ENCODE assay signal across 7 mouse cellular contexts in the genomic region with DNA sequence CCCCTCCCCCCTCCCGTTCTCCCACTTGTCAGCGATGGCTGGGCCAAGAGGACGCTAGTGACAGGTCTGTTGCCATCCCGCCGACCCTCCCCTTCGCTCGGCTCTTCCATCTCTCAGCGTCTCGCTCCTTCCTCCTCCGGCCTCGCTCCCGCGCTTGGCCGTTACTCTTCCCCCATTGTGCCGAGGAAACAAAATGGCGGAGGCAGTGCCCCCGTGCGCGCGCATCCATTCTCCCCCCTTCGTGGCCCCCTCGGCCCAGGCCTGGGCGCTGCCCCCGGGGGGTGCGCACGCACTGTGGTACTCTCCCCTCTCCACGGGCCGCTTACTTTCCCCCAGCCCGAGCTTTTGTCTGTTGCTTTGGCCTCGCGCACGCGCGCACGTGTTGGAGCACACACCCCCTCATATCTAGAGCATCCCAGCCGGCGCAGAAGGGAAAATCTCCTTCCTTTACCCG. TPM values are rescaled to one million over a fixed set of nuclear protein-coding genes. Genes with fewer than 3 reads are reported as not detected.
DNase-seq lines count a peak whose midpoint lies in the region; ATAC-seq and TF ChIP-seq lines count a peak whose summit lies in the region.

No protein-coding gene starts in this region.

- peak overlapping the region; percentile 70 for H3K9ac ChIP-seq in intestine, postnatal 0 days (ENCODE audit: low read depth, low read length)
- peak overlapping the region; percentile 91 for H3K9ac ChIP-seq in midbrain, embryonic 12.5 days (replicated peaks)

- peak overlapping the region; percentile 78 for H3K4me3 ChIP-seq in intestine, postnatal 0 days (ENCODE audit: low read depth, low read length)
- H3K4me3 ChIP-seq in limb, embryonic 10.5 days: peak overlapping the region; percentile 90
- peak overlapping the region; percentile 95 for H3K4me3 ChIP-seq in midbrain, embryonic 12.5 days
- H3K4me3 ChIP-seq in small intestine, adult 2 months (ENCODE audit: low read depth, low read length): peak overlapping the region; percentile 71

- DNase-seq in adrenal gland, adult 2 months: peak; percentile 80
- DNase-seq in embryo, embryonic 11 days: peak; percentile 90
- DNase-seq in gastrocnemius, postnatal 36 days: peak; percentile 37 to 53
- DNase-seq in limb, embryonic 10.5 days (ENCODE audit: low spot score): peak; percentile 92

- intact Hi-C loops in gastrocnemius, postnatal 36 days (cut with DNase I): loop anchor here (5.0 kb wide), 1 partner anchor 99 kb away; no protein-coding TSS in a partner anchor

- H3K4me1 ChIP-seq in intestine, postnatal 0 days (replicated peaks; ENCODE audit: control insufficient read depth, insufficient read depth, low read length): no peaks in the 10 kb centered on the region
- H3K4me1 ChIP-seq in limb, embryonic 10.5 days: peaks cover 9% of the 10 kb centered on the region
- peaks cover 24% of the 10 kb centered on the region for H3K4me1 ChIP-seq in midbrain, embryonic 12.5 days
- H3K4me1 ChIP-seq in small intestine, adult 2 months (ENCODE audit: control insufficient read depth, insufficient read depth, insufficient read length, low read length): peaks cover 3% of the 10 kb centered on the region

- H3K27ac ChIP-seq in intestine, postnatal 0 days (ENCODE audit: low read depth, low read length): peak overlapping the region; percentile 54
- H3K27ac ChIP-seq in limb, embryonic 10.5 days: peak overlapping the region; percentile 98
- H3K27ac ChIP-seq in midbrain, embryonic 12.5 days (replicated peaks): peak overlapping the region; percentile 87
- H3K27ac ChIP-seq in small intestine, adult 2 months (ENCODE audit: insufficient read depth, low read depth, low read length): peak overlapping the region; percentile 8; the same call in 1 of the 2 replicates

- H3K36me3 ChIP-seq in intestine, postnatal 0 days (ENCODE audit: control insufficient read depth, insufficient read depth): no peaks in the 10 kb centered on the region
- peaks cover 37% of the 10 kb centered on the region for H3K36me3 ChIP-seq in limb, embryonic 10.5 days
- peaks cover 15% of the 10 kb centered on the region; the same call in 1 of the 2 replicates for H3K36me3 ChIP-seq in midbrain, embryonic 12.5 days
- H3K36me3 ChIP-seq in small intestine, adult 2 months (ENCODE audit: control insufficient read depth, insufficient read depth, low read length): 0 out of 2 replicates have a peak, but pooled peaks cover under 1% of the 10 kb centered on the region

- WGBS in intestine, postnatal 0 days: under 1% methylated on average over 37 of the region's 38 CpGs
- WGBS in limb, embryonic 10.5 days: under 1% methylated on average over 38 of the region's 38 CpGs
- WGBS in midbrain, embryonic 12.5 days: 0% methylated on average over 36 of the region's 38 CpGs
- WGBS in small intestine, adult 2 months: under 1% methylated on average over 37 of the region's 38 CpGs

- H3K9me3 ChIP-seq in intestine, postnatal 0 days (ENCODE audit: control insufficient read depth): no peaks in the 10 kb centered on the region
- no peaks in the 10 kb centered on the region for H3K9me3 ChIP-seq in limb, embryonic 10.5 days (replicated peaks)
- no peaks in the 10 kb centered on the region for H3K9me3 ChIP-seq in midbrain, embryonic 12.5 days

- no peaks in the 10 kb centered on the region for H3K27me3 ChIP-seq in intestine, postnatal 0 days (replicated peaks; ENCODE audit: control insufficient read depth, insufficient read depth, low read length)
- H3K27me3 ChIP-seq in limb, embryonic 10.5 days (ENCODE audit: low read depth, poor library complexity, severe bottlenecking): no peaks in the 10 kb centered on the region
- no peaks in the 10 kb centered on the region for H3K27me3 ChIP-seq in midbrain, embryonic 12.5 days
- H3K27me3 ChIP-seq in small intestine, adult 2 months (ENCODE audit: control insufficient read depth, insufficient read depth, low read length): no peaks in the 10 kb centered on the region

- no peak; the same call in 1 of the 2 replicates for TF ChIP-seq POLR2A in small intestine, adult 2 months (IDR thresholded peaks at IDR 0.05; ENCODE audit: low read depth, low read length)

- H3K4me2 ChIP-seq in intestine, postnatal 0 days (replicated peaks; ENCODE audit: low read depth): peak overlapping the region; percentile 77
- H3K4me2 ChIP-seq in midbrain, embryonic 12.5 days (replicated peaks): peak overlapping the region; percentile 82

- peak; percentile 38 for ATAC-seq in intestine, postnatal 0 days
- peak; percentile 68 for ATAC-seq in midbrain, embryonic 12.5 days (ENCODE audit: low FRiP score, low read depth)

- no peak for TF ChIP-seq CTCF in intestine, postnatal 0 days (IDR thresholded peaks at IDR 0.05; ENCODE audit: low read depth)
- TF ChIP-seq CTCF in small intestine, adult 2 months (IDR thresholded peaks at IDR 0.05; ENCODE audit: extremely low read depth, insufficient read length, insufficient replicate concordance, low read depth, low read length): no peak

RNA-seq across cellular contexts. Expression of a gene that starts 0.5 kb away (rescaled TPM):
- 10 to 100 TPM; 51.0 to 60.1 TPM for total RNA-seq in adrenal gland, adult 2 months (2021)
- 38.9 and 39.1 TPM in 2 replicates for polyA plus RNA-seq in adrenal gland, adult 2 months (2012; rRNA removed)
- 10 to 100 TPM; 17.2 to 19.4 TPM for total RNA-seq in gastrocnemius, postnatal 36 days (2021)
- 41.0 and 42.8 TPM in 2 replicates for polyA plus RNA-seq in intestine, postnatal 0 days (2015; fragmentation: Nextera tagmentation; extraction: Ambion mirVana)
- polyA plus RNA-seq in limb, embryonic 10.5 days (2016; fragmentation: Nextera tagmentation; extraction: Ambion mirVana): 320 and 362 TPM in 2 replicates
- 314 and 322 TPM in 2 replicates for polyA plus RNA-seq in midbrain, embryonic 12.5 days (2016; fragmentation: Nextera tagmentation; extraction: Ambion mirVana)
- 18.8 and 30.7 TPM in 2 replicates for polyA plus RNA-seq in small intestine, adult 2 months (2012; rRNA removed)

RNA-seq across cellular contexts. Expression of a gene that starts 43.5 kb away (rescaled TPM):
- total RNA-seq in adrenal gland, adult 2 months (2021): 10 to 100 TPM; 13.1 to 15.9 TPM
- polyA plus RNA-seq in adrenal gland, adult 2 months (2012; rRNA removed): 23.4 and 28.6 TPM in 2 replicates
- 1 to 10 TPM; 5.2 to 6.2 TPM for total RNA-seq in gastrocnemius, postnatal 36 days (2021)
- 16.9 and 17.9 TPM in 2 replicates for polyA plus RNA-seq in intestine, postnatal 0 days (2015; fragmentation: Nextera tagmentation; extraction: Ambion mirVana)
- polyA plus RNA-seq in limb, embryonic 10.5 days (2016; fragmentation: Nextera tagmentation; extraction: Ambion mirVana): 66.2 and 79.0 TPM in 2 replicates
- 45.3 and 50.7 TPM in 2 replicates for polyA plus RNA-seq in midbrain, embryonic 12.5 days (2016; fragmentation: Nextera tagmentation; extraction: Ambion mirVana)
- 30.1 and 32.8 TPM in 2 replicates for polyA plus RNA-seq in small intestine, adult 2 months (2012; rRNA removed)

RNA-seq across cellular contexts. Expression of a gene that starts 47.7 kb away (rescaled TPM):
- 10 to 100 TPM; 30.9 to 56.0 TPM for total RNA-seq in adrenal gland, adult 2 months (2021)
- polyA plus RNA-seq in adrenal gland, adult 2 months (2012; rRNA removed): 27.1 and 27.2 TPM in 2 replicates
- total RNA-seq in gastrocnemius, postnatal 36 days (2021): 100 to 1,000 TPM; 135 to 148 TPM
- 13.3 and 13.8 TPM in 2 replicates for polyA plus RNA-seq in intestine, postnatal 0 days (2015; fragmentation: Nextera tagmentation; extraction: Ambion mirVana)
- 68.5 and 81.1 TPM in 2 replicates for polyA plus RNA-seq in limb, embryonic 10.5 days (2016; fragmentation: Nextera tagmentation; extraction: Ambion mirVana)
- 71.3 and 74.1 TPM in 2 replicates for polyA plus RNA-seq in midbrain, embryonic 12.5 days (2016; fragmentation: Nextera tagmentation; extraction: Ambion mirVana)
- polyA plus RNA-seq in small intestine, adult 2 months (2012; rRNA removed): 11.9 and 12.7 TPM in 2 replicates

RNA-seq across cellular contexts. Expression of a gene that starts 56.0 kb away (rescaled TPM):
- total RNA-seq in adrenal gland, adult 2 months (2021): not detected
- not detected in 2 replicates for polyA plus RNA-seq in adrenal gland, adult 2 months (2012; rRNA removed)
- not detected for total RNA-seq in gastrocnemius, postnatal 36 days (2021)
- polyA plus RNA-seq in intestine, postnatal 0 days (2015; fragmentation: Nextera tagmentation; extraction: Ambion mirVana): 192 and 208 TPM in 2 replicates
- polyA plus RNA-seq in limb, embryonic 10.5 days (2016; fragmentation: Nextera tagmentation; extraction: Ambion mirVana): 7.8 and 8.6 TPM in 2 replicates
- 0.39 and 0.78 TPM in 2 replicates for polyA plus RNA-seq in midbrain, embryonic 12.5 days (2016; fragmentation: Nextera tagmentation; extraction: Ambion mirVana)
- polyA plus RNA-seq in small intestine, adult 2 months (2012; rRNA removed): 36.4 and 69.5 TPM in 2 replicates

RNA-seq across cellular contexts. Expression of a gene that starts 56.5 kb away (rescaled TPM):
- total RNA-seq in adrenal gland, adult 2 months (2021): 100 to 1,000 TPM in 1 of 2 experiments, 10 to 100 TPM in 1; 99.0 to 134 TPM
- 328 and 381 TPM in 2 replicates for polyA plus RNA-seq in adrenal gland, adult 2 months (2012; rRNA removed)
- total RNA-seq in gastrocnemius, postnatal 36 days (2021): 10 to 100 TPM; 36.8 to 37.2 TPM
- 69.6 and 74.7 TPM in 2 replicates for polyA plus RNA-seq in intestine, postnatal 0 days (2015; fragmentation: Nextera tagmentation; extraction: Ambion mirVana)
- 71.7 and 79.7 TPM in 2 replicates for polyA plus RNA-seq in limb, embryonic 10.5 days (2016; fragmentation: Nextera tagmentation; extraction: Ambion mirVana)
- polyA plus RNA-seq in midbrain, embryonic 12.5 days (2016; fragmentation: Nextera tagmentation; extraction: Ambion mirVana): 76.6 and 76.7 TPM in 2 replicates
- 179 and 517 TPM in 2 replicates for polyA plus RNA-seq in small intestine, adult 2 months (2012; rRNA removed)

Comparison
In these comparisons a context has a peak if more than half of its experiments do, and no peak if none do; other contexts are left out.
1. Peak in every context shown above with its lines: DNase-seq, ATAC-seq, H3K4me3 ChIP-seq and H3K27ac ChIP-seq.
2. H3K27ac ChIP-seq: peak in every context shown above with its lines; median percentile 98 in limb, embryonic 10.5 days; 87 in midbrain, embryonic 12.5 days; 54 in intestine, postnatal 0 days; 8 in small intestine, adult 2 months.